Mouse (Mus musculus): ENCODE results near the gene Hmx1.

GRCm38 (mm10) chr5:35395566-35396440, 6.9 kb downstream of the Hmx1 start:
- TF ChIP-seq POLR2A (IDR thresholded peaks at IDR 0.05; ENCODE audit: low read depth, low read length) (no peak), CTCF (IDR thresholded peaks at IDR 0.05; ENCODE audit: extremely low read depth, insufficient read depth, insufficient read length, insufficient replicate concordance) (no peak)
